Mouse (Mus musculus) midbrain, embryonic 10.5 days (tissue): Measurements from ENCODE around the gene Csnka2ip. TPM values are rescaled to one million over a fixed set of nuclear protein-coding genes. Genes with fewer than 3 reads are reported as not detected.

ENCODE experiments used
- DNase-seq: peaks from one replicate; pipeline ENCODE4 v3.0.0-alpha.2; 2017; ENCODE audit warnings: low spot score
- H3K27ac ChIP-seq: fragments of 300-500 bp; sonication (generic); replicated peaks from 2 replicates; pipeline ENCODE4 v1.5.1; 2016; ENCODE audit warnings: mild to moderate bottlenecking
- H3K27me3 ChIP-seq: fragments of 300-500 bp; sonication (generic); 2 replicates; pipeline ENCODE4 v1.6.1; 2016; ENCODE audit warnings: low read depth, mild to moderate bottlenecking; ENCODE audit not compliant: poor library complexity, severe bottlenecking
- H3K36me3 ChIP-seq: fragments of 300-500 bp; sonication (generic); 2 replicates; pipeline ENCODE4 v1.6.1; 2016; ENCODE audit warnings: mild to moderate bottlenecking, moderate library complexity
- H3K4me1 ChIP-seq: fragments of 300-500 bp; sonication (generic); 2 replicates; pipeline ENCODE4 v1.6.1; 2016
- H3K4me3 ChIP-seq: fragments of 300-500 bp; sonication (generic); 2 replicates; pipeline ENCODE4 v1.5.1; 2016; ENCODE audit warnings: mild to moderate bottlenecking, moderate library complexity
- H3K9me3 ChIP-seq: fragments of 300-500 bp; sonication (generic); replicated peaks from 2 replicates; pipeline ENCODE4 v1.6.1; 2016; ENCODE audit warnings: mild to moderate bottlenecking
- WGBS: fragments of 180-500 bp; shearing (Covaris S2); methylation state at CpG from one replicate; pipeline ENCODE4 v1.1.7; 2016; 5-methylcytosine and 5-hydroxymethylcytosine counted together
- polyA plus RNA-seq: library from polyadenylated mRNA; unstranded; fragments of >200 nt; fragmentation: Nextera tagmentation; extraction: Ambion mirVana; gene quantifications from 2 replicates; pipeline ENCODE4 v1.2.1, GENCODE M21; 2016

Csnka2ip gene
- polyA plus RNA-seq: 0.10 TPM in 1 of 2 replicates, not detected in the other

DNA sequence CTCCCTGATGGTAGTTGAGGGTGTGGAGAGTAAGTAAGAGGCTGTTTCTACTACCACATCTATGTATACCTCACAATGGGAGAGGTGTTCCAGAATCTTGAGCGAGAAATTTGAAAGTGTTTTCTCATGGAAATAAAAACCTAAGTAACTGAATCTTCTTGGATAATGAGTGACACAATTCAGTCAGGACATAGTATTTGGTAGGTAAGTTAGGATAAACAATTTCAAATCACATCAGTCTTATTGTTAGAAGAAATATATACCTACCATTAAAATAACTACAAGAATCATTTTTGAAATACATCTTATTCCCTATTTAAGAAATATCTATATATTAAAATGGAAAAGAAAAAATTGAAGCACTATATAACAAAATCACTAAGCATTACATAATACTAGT lies at the start of gene Csnka2ip:
Gene Csnka2ip (minus strand): TSS at position 101 of the 400 bp plus-strand sequence.
- H3K4me1 ChIP-seq: no peaks in the 10 kb centered on the region
- H3K27ac ChIP-seq: no peak within 1 kb of the TSS
- H3K4me3 ChIP-seq: no peak within 1 kb of the TSS
- H3K36me3 ChIP-seq: no peaks in the 10 kb centered on the region
- WGBS: 94% methylated on average over 1 of the region's 1 CpGs
- DNase-seq: no peak
- no peaks in the 10 kb centered on the region for H3K27me3 ChIP-seq
- H3K9me3 ChIP-seq: no peaks in the 10 kb centered on the region

DNA sequence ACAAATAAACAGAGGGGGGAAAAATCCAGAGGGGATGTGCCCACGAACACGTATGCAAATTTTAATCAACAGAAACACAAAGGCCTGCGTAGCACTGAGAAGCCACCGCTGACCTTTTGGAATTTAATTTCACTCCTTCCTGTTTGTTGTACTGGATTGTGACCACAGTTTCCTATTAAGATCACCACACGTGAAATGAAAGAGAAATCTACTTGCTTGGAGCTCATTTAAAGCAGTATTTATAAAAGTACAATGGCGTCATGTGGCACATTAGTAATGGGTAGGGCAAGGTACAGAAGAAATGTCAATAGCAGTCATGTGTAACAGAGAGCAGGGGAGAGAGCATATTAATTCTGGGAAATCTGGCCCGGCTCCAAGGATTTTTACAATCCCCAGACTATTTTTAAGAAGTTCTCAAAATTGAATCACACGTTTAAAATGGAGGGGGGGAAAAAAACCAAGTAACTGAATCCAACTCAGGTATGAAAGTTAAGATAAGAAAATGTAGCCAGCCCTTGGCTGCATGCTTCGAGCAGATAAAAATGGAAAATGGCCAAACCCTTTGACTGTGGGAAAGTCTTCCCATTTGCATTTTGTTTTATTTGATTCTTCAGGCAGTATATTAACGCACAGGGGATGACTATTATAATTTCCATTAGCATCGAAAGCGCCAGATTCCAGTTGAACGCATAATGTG lies 47.5 kb upstream of the Csnka2ip start:
- 84% methylated on average over 13 of the region's 13 CpGs for WGBS
- no peak for DNase-seq
- H3K27me3 ChIP-seq: no peaks in the 10 kb centered on the region
- H3K27ac ChIP-seq: no peak overlapping the region
- no peaks in the 10 kb centered on the region for H3K4me1 ChIP-seq
- H3K36me3 ChIP-seq: no peaks in the 10 kb centered on the region
- H3K4me3 ChIP-seq: no peak overlapping the region
- H3K9me3 ChIP-seq: no peaks in the 10 kb centered on the region

DNA sequence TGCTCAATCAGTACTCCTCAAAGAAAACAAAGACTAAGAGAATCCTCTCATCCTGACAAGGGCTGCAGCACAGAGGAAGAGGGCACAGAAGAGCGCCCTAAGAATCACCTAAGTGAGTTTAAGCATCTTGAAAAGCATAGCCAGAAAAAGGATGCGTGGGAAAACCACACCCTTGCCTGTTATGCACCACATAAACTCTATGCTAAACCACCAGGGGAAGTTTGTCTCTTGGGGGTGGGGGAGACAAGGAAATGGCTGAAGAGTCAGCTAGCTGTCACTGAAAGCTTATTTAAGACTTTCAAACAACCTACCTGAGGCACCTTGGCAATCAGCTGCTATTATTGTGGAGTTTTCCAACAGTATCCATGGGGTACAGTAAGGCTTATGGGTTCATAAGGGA lies 45.6 kb upstream of the Csnka2ip start:
- no peak overlapping the region for H3K4me3 ChIP-seq
- H3K9me3 ChIP-seq: no peaks in the 10 kb centered on the region
- no peak for DNase-seq
- no peaks in the 10 kb centered on the region for H3K4me1 ChIP-seq
- no peaks in the 10 kb centered on the region for H3K36me3 ChIP-seq
- no peaks in the 10 kb centered on the region for H3K27me3 ChIP-seq
- WGBS: 84% methylated on average over 2 of the region's 2 CpGs
- H3K27ac ChIP-seq: no peak overlapping the region

DNA sequence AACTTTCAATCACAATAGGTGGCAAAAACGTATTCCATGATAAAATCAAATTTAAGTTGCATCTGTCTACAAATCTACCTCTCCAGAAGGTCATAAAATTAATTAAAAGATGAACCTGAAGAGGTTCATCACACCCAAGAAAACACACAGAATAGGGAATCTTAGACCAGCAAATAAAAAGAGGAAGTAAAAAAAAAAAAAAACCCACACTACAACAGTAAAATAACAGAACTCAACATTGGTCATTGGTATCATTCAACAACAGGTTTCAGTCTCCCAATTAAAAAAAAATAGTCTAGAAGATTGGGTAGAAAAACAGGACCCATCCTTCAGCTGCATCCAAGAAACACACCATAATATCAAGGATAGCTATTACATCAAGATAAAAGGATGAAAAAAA lies 32.9 kb upstream of the Csnka2ip start:
- H3K4me1 ChIP-seq: no peaks in the 10 kb centered on the region
- no peaks in the 10 kb centered on the region for H3K9me3 ChIP-seq
- no peak overlapping the region for H3K4me3 ChIP-seq
- no peak overlapping the region for H3K27ac ChIP-seq
- H3K36me3 ChIP-seq: no peaks in the 10 kb centered on the region
- 80% methylated on average over 1 of the region's 1 CpGs for WGBS
- no peak for DNase-seq
- no peaks in the 10 kb centered on the region for H3K27me3 ChIP-seq

DNA sequence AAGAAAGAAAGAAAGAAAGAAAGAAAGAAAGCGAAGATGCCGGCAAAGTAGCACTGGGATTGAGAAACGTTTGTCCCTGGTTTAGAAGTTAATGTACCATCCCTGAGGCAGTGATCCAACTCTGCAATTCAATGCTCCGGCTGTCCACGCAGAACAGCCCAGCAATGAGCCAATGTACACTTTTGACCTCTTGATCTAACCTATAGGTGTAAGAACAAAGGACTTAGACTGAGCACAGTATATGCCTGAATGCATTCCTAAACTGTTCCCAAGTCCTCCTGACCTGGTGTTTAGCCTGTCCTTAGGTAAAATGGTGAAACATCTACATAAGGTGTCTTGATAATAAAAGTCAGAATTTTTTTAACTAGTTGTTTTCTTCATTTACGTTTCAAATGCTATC lies 17.9 kb upstream of the Csnka2ip start:
- Histone ChIP-seq H3K36me3 (no peaks in the 10 kb centered on the region), H3K4me1 (no peaks in the 10 kb centered on the region), H3K27me3 (no peaks in the 10 kb centered on the region), H3K9me3 (no peaks in the 10 kb centered on the region), H3K27ac (no peak overlapping the region), H3K4me3 (no peak overlapping the region)
- no peak for DNase-seq
- WGBS: 81% methylated on average over 6 of the region's 6 CpGs

DNA sequence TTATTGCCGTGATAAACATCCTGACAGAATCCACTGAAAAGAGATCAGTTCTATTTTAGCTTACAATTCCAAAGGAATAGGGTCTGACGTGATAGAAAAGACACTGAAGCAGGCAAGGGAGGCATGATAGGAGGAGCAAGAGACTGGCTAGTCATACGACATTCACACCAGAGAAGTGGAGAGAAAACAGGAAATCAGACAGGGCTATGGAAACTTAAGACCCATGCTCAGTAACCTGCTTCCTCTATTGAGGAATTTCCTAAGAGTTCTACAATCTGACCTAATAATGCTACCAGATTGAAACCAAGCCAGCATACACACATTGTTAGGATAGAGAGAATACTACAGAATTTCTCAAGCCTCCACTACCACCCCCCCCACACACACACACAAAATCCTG lies 12.4 kb upstream of the Csnka2ip start:
- Histone ChIP-seq H3K27ac (no peak overlapping the region), H3K4me3 (no peak overlapping the region), H3K9me3 (no peaks in the 10 kb centered on the region), H3K27me3 (no peaks in the 10 kb centered on the region), H3K36me3 (no peaks in the 10 kb centered on the region), H3K4me1 (no peaks in the 10 kb centered on the region)
- DNase-seq: no peak
- 83% methylated on average over 3 of the region's 3 CpGs for WGBS

DNA sequence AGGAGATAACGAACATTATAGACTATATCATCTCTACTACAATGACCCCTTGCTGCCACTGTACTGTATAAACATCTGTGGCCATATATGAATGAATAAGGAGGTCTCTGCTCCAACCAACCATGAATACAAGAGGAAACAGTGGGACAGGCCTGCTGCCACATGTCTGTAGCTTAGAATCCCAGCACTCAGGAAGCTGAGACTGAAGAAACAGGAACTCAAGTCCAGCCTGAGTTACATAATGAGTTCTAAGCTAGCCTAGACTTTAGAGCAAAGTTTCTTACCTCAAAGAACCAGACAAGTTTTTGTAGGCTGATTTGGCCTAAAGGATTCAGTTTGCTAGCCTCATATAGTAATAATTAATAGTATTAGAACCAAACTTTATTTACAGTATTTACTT lies 5.6 kb upstream of the Csnka2ip start:
- WGBS: 90% methylated on average over 1 of the region's 1 CpGs
- H3K27ac ChIP-seq: no peak overlapping the region
- no peak overlapping the region for H3K4me3 ChIP-seq
- no peaks in the 10 kb centered on the region for H3K9me3 ChIP-seq
- no peak for DNase-seq
- no peaks in the 10 kb centered on the region for H3K4me1 ChIP-seq
- no peaks in the 10 kb centered on the region for H3K27me3 ChIP-seq
- H3K36me3 ChIP-seq: no peaks in the 10 kb centered on the region

DNA sequence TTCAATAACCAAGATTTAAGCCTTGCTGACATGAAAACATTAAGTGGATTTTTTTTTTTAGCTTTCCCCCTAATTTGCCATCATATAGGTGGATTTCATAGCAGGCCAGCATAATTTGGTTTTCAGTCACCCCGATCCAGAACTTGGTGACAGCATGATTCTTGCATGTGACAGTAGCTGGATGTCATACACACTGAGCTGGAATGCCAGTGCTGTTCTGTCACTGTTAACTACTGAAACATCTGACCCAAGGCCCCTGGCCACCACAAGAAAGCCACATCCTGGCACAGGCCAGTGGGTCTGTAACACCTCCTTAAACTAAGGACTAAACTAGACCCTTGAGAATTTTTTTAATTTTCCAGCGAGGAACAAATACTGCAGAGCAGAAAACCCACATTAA lies 15.4 kb downstream of the Csnka2ip start:
- DNase-seq: no peak
- Histone ChIP-seq H3K27ac (no peak overlapping the region), H3K36me3 (no peaks in the 10 kb centered on the region), H3K27me3 (no peaks in the 10 kb centered on the region), H3K4me1 (no peaks in the 10 kb centered on the region), H3K9me3 (no peaks in the 10 kb centered on the region), H3K4me3 (no peak overlapping the region)
- WGBS: 81% methylated on average over 2 of the region's 2 CpGs

DNA sequence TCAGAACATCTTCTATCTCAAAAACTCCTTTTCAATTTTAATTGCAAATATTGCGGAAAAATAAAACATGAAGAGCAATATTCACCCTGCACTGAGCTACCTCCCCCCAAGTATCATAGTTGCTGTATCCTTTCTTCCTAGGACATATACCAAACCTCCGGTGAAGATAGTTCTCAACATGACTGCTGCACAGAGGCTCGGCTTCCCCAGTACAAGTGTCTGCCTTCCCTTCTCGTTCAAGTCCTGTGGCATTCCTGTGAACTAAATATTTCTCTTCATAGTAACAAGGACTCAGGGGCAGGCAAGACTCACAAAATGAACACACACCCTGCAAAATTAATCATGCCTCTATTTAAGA lies 16.0 kb downstream of the Csnka2ip start:
- Histone ChIP-seq H3K27me3 (no peaks in the 10 kb centered on the region), H3K27ac (no peak overlapping the region), H3K36me3 (no peaks in the 10 kb centered on the region), H3K4me1 (no peaks in the 10 kb centered on the region), H3K4me3 (no peak overlapping the region), H3K9me3 (no peaks in the 10 kb centered on the region)
- WGBS: 92% methylated on average over 4 of the region's 4 CpGs
- DNase-seq: no peak

DNA sequence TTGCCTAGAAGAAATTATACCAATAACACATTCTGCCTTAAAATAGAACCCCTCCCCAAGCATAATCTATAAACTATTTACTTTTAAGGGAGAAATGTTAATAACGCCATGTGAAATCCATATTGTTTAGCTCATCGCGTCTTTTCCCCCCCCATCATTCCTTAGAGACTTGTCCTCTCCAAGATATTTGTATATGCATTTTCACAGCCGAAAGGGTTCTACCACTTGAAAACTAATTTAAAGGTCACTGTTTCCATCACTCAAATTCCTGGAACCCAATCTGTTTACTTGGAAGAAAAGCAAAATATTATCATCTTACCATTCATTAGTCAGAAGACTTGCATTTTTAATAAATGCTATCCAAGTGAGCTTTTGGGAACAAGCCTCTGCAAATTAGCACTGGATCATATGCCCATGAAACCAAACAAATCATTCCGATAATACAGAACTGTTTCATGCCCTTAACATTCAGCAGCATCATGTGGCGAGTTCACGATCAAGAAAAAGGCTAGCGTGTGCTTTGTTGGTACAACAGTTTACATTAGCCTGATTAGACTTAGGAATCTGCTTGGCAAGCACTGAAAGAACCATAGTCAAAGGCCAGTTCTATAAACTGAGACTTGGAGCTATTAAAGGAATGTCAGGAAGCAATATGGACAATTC lies 16.5 kb downstream of the Csnka2ip start:
- WGBS: 94% methylated on average over 8 of the region's 8 CpGs
- no peak overlapping the region for H3K27ac ChIP-seq
- H3K4me3 ChIP-seq: no peak overlapping the region
- H3K36me3 ChIP-seq: no peaks in the 10 kb centered on the region
- no peaks in the 10 kb centered on the region for H3K9me3 ChIP-seq
- DNase-seq: no peak
- no peaks in the 10 kb centered on the region for H3K4me1 ChIP-seq
- no peaks in the 10 kb centered on the region for H3K27me3 ChIP-seq

DNA sequence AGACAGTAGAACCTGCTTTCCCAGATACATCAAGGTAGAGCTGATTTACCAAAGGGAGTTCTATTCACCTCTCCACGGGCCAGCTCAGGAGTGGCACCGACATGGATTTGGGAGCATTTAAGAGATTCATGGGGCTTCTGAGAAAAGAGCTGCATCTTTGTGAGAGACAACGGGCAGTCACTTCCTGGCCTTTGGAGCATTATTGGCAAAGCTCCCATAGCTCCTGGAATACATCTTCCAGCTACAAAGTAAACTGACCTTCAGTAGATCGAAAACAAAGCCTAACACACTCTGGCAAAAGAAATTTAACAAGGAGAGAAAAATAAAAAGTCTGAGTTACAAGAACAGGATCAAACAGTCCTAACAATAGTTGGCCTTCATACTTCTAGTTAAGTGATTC lies 17.6 kb downstream of the Csnka2ip start:
- no peak for DNase-seq
- 87% methylated on average over 4 of the region's 4 CpGs for WGBS
- Histone ChIP-seq H3K27me3 (no peaks in the 10 kb centered on the region), H3K4me1 (no peaks in the 10 kb centered on the region), H3K36me3 (no peaks in the 10 kb centered on the region), H3K4me3 (no peak overlapping the region), H3K9me3 (no peaks in the 10 kb centered on the region), H3K27ac (no peak overlapping the region)

DNA sequence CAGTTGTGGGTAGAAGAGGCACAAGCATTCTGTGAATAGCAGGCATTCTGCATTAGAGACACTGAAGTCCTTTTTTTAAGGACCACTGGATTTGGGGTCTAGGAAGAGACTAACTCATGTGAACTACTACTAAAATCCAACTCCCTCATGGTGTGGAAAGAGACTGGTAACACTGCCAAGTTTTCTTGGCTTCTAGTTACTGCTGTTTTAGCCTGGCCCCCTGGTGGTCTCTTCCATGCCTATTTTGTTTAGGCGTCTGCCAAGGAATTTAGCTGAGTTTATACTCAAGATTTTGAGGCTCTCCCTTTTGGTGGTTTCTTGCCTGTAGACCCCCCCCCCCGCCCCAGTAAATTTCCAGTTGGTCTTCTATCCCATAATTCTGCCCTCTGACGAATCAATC lies 18.8 kb downstream of the Csnka2ip start:
- DNase-seq: no peak
- 47% methylated on average over 3 of the region's 3 CpGs for WGBS
- Histone ChIP-seq H3K27me3 (no peaks in the 10 kb centered on the region), H3K27ac (no peak overlapping the region), H3K4me1 (no peaks in the 10 kb centered on the region), H3K4me3 (no peak overlapping the region), H3K36me3 (no peaks in the 10 kb centered on the region), H3K9me3 (no peaks in the 10 kb centered on the region)

DNA sequence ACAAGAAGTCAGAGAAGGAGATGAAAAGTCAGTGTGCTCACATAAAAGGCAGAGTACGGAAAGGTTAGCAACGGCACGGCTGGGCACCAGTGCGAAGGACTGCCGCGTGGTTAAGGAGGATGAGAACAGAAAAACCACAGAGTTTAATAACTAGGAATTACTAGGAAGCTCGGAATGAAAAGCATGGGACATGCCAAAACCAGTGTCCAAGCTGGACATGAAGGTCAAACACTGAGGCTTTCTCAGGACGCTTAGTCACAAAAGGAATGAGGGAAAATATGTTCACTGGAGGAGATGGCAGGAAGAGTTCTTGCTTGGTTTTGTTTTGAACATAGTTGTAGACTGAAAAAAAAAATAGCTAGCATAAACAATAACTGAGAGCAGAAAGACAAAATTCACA lies 32.7 kb downstream of the Csnka2ip start:
- 93% methylated on average over 8 of the region's 8 CpGs for WGBS

More for the DNA sequence above, 32.7 kb downstream of the Csnka2ip start:
- no peak overlapping the region for H3K4me3 ChIP-seq
- no peak for DNase-seq
- no peak overlapping the region for H3K27ac ChIP-seq
- no peaks in the 10 kb centered on the region for H3K36me3 ChIP-seq
- H3K9me3 ChIP-seq: no peaks in the 10 kb centered on the region
- H3K27me3 ChIP-seq: no peaks in the 10 kb centered on the region
- H3K4me1 ChIP-seq: no peaks in the 10 kb centered on the region
